Mouse (Mus musculus) right cerebral cortex, postnatal 25 days (tissue): ENCODE measurements around the gene Stum.

Source experiments
- DNase-seq: peaks from one replicate; pipeline ENCODE4 v3.0.0; 2022

Stum gene

DNA sequence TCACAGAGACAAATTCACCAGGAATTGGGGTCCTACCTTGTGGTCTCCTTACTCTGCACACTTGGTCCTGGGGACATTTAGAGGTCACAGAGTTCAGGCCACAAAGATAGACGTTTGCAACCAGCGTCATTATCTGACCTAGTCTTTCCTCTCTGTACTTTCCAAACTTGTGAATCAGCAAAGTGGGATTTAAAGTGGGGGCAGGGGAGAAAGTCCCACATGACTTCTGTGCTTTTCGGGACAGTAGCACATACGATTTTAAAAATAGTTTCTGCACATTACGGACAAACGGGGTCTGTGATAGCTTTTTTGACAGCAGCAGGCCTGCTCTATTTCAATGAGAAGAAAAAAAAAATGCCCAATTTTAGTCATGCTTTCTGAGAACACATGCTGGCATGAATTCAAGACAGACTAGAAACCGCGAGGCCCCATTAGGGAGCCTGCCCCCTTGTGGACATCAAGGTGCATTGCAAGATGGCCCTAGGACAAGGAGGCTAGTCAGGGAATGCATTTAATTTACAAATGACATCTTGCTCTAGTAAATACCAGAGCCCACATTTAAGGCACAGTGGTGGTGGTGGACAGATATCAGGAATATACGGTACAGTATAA, 55.1 kb downstream of the Stum start:
- DNase-seq, result peak; percentile 35

DNA sequence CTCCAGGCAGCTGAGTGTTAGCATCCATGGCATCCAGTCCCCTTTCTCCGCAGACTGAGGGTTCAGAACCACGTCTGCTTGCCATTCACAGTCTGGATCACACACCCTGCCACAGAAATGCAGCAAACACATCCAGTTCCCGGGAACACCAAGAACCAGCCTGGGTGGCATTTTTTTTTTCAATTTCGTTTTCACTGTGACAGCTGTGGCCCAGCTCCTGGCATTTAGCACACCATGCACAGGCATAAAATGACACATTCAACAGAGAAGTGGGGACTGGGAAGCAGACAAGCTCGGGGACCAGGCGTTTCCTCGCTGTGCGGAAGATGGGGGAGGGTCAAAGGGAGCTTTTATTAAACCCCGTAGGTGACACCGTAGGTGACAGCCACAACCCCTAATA, 55.6 kb downstream of the Stum start:
- DNase-seq, result peak; percentile 47

DNA sequence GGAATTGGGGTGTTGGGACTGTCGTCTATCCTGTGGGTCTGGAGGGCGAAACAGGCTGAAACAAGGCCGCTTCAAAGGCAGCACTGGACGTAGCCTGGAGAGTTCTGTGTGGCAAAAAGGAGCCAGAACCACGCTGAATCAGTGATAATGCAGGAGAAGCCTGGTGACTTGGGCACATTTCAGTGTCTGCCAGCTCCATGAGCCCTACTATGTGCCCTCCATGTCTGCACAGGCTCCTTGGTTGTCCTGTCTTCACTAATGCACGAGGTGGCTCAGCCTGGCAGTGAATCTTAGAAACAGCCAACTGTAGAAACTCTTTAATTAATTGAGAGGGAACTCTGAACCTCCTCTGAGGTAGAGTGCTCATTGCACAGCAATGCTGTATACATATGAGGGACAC, 56.9 kb downstream of the Stum start:
- no peak for DNase-seq

DNA sequence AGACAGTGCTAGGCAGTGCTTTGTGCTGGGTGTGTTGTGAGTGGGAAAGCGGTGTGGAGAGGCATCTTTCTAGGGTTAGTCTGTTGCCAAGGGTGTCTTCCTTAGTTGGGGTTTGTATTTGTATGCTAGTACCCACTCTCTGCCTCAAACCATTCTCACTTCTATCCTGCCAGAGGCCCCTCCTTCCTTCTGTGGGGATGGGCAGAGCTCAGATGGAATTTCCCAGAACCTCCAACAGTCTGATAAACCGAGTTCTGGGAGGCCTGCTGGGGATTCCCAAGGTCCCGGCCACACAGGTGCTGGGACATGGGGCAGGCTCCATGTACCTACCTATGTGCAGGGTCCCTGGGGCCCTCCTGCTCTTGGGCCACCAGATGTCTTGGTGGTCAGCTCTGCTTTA, 59.4 kb downstream of the Stum start:
- no peak for DNase-seq

DNA sequence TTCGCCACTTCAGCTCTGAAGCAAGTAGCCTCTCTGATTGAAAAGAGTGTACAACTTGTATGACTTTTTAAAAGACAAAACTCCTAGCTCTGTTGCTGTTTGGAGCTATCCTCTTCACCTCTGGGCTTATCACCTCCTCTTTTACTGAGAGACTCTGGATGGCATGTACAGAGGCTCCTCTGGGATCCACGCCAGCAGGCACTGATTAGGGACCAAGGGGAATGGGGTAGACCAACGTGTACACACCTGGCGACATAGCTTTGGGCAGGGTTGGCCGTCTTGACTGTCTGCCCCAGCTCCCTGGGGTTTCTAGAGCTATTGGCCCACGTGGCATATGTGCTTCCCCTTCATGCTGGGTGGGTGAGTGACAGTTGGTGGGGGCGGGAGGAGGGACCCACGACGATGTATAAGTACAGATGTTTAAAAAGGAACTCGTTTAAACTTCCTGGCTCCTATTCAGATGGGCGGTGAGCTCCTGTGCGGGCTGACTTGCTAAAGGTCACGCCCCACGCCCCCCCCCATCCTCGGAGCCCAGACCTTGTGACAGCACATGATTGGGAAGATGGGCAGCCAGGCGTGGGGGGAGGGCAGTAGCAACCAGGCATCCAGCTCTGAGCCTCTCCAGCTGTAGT, 60.2 kb downstream of the Stum start:
- DNase-seq, result no peak

DNA sequence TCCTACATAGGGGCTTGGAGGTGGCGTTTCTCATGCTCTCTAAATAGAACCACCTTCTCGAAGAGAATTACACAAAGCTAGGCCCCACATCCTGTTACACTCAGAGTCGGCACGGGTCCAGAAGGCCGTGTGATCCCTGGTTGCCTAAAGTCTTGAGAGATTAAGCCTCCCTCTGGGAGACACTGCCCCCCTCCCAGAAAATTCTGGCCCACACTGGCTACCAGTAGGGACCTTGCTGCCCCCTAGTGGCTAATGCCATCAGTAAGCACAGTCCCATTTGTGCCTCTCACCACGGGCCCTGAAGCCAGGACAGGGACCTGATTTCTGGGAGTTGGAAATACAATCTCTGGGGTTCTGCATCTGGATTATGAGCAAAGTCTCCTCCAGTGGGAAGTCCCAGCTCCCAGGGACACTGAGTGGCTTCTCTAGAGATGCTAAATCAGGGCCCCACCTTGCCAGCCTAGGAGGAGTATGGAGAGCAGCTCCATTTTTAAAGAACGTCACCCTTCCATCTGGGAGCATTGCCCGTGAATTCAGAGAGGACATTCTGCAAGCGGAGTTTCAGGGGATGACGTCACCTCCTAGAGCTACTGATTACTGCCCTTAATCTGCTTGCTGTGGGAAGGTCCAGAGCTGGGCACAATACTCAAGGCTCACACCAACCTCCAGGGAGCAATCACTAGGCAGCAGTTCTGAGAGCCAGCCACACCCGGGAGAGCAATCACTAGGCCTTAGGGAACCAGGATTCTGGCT, 61.1 kb downstream of the Stum start:
- DNase-seq, result peak; percentile 65

DNA sequence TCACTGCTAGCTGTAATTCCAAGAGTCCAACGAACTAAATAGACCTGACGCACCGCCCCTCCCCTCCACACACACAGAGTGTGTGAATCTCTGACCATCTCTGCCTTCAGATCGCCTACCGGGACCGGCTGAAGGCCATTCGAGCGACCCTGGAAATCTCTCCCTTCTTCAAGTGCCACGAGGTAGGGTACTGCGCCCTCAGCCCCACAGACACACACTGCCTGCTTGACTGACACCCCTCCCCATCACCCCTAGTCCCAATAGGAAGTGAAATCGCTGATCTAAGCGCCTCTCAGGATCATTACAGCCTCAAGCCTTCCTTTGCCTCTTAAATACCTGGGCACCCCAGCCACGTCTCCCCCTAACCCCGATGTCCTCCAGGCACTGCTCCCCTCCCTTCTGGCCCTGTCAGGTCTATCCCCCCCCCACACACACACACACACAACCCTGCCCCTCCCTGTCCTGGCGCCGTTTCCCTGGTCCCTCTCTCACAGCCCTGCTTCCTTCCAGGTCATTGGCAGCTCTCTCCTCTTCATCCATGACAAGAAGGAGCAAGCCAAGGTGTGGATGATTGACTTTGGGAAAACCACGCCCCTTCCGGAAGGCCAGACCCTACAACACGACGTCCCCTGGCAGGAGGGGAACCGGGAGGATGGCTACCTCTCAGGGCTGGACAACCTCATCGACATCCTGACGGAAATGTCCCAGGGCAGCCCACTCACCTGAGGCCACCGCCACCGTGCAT, 62.0 kb downstream of the Stum start:
- DNase-seq, result no peak

DNA sequence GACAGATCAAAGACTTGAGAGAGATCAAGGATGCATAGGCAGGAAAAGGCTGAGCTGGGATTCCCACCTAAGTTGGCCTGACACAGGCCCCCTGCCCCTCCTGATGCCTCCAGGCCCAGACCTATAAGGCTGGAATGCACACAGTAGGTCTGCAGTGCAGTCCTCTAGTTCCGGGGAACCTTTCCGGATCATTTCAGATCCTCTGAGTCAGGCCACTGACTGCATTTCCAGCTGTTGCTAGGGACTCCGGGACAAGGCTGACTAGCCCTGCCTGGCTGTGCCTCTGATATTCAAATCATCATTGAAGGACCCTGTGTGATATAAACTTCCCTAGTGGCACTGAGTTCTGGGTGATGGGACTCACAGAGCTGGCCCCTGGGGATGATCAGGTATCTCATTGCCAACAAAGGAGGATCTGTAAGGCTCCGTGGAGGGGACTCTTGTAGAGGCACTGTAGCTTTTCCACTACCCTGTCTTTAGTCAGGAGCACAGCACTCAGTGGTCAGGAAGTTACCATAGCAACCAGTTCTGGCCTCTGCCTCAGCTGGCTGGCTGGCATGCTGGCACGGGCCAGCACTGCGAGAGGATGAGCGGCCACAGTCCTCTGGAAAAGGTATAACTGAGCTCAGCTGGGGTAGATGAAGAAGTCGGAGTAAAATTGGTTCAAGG, 62.7 kb downstream of the Stum start:
- DNase-seq, result no peak

DNA sequence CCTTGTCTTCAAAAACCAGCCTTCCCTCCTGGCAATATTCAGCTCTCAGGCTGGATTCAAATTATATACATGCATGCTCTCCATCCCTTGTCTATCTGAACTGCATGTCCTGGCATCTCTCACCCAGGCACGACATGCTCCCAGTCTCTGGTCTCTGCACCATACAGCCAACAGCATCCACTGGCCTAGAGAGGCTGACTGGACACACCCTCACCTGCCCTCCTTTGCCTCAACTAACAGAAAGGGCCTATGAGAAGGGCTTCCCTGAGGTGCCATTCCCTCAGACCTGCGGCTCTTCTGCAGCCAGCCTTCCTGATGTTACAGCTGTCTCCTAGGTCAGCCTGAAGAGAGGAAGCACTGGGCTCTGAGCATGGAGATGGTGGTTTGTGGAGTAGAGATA, 64.2 kb downstream of the Stum start:
- no peak for DNase-seq

DNA sequence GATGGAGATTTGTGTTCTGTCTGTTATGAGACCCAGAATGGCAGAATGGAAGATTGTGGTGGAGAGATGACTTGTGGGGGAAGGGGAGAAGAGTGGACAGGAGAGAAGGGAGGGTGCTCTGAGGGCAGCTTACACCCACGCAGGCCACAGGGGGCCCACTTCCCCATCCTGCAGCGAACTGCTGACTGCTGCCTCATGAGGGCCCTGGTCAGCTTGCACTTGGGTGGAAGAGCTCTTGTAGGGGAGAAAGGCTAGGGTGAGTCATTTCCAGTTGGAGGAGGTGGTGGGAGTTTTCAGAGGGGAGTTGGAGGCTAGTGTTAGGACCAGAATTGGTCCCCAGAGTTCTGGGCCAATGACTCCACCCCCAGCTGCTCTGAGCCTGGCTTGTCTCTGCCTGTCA, 66.2 kb downstream of the Stum start:
- no peak for DNase-seq

DNA sequence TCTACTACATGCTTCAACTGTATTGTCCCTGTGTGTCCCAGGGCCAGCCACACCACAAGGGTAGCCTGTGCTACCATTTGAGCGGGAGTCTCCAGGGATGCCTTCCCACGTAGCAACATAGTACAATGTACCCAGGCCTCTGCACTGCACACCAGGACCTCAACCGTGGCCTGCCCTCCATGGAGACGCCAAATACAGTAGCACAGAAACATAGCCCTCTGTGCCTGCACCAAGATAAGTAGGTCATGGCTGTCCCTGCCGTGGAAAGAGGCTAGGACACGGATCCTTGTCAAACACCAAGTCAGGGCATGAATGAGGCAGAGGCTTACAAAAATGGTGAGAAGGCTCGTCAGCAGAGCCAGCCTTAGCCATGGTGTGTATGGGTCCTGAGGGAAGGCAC, 67.5 kb downstream of the Stum start:
- no peak for DNase-seq

DNA sequence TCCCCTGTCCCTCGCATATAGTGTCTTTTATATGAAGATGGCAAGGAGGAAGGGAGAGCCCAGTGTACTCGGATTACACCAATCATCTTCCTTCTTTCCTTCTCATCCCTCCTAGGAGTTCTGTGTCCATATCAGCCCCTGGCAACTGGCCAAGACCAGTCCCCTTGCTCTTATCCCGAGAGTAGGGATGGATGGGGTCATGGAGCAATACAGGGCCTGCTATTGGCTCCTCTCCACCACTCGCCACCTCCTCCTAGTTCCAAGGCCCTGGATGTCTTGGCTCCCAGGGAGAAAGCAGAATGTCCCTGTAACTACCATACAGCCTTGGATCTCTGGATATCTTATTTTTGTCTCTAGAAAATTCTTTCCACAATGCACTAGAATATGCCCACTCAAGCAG, 68.2 kb downstream of the Stum start:
- DNase-seq, result no peak

DNA sequence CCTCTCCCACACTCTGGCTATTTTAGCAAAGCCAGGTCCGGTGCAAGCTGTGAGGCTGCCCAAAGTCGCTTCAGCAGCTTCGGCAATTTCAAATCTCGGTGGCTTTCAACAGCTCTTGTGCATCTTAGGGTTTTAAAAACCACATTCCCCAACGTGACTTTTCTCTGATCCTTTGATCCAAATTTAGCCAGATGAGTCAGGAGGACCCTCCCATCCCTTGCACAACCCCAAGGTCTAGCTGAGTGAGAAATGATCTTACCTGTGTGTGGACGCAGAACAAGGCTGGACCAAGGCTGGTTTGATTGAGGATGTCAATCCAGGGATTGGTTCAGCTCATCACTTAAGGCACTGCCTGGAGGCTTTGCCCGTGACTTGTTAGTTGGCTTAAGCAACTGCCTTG, 73.0 kb downstream of the Stum start:
- DNase-seq, result no peak

DNA sequence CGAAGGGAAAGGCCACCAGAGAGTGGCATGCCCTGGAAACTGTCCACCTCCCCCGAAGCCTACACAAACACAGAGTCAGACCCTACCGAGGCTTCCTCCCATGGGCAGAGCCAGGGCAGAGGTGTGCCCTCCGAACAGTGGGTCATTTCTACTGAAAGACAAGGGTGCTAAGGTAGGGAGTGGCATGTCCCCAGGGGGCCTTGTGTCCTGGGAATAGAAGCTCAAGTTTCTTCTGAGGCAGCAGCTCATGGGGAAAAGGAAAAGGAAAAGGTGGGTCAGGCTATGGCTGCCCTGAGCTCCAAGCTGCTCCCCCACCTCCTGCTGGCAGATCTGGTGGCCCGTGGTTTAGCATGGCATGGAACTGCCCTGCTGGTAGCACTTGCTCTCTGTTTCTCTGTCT, 73.5 kb downstream of the Stum start:
- DNase-seq, result no peak

DNA sequence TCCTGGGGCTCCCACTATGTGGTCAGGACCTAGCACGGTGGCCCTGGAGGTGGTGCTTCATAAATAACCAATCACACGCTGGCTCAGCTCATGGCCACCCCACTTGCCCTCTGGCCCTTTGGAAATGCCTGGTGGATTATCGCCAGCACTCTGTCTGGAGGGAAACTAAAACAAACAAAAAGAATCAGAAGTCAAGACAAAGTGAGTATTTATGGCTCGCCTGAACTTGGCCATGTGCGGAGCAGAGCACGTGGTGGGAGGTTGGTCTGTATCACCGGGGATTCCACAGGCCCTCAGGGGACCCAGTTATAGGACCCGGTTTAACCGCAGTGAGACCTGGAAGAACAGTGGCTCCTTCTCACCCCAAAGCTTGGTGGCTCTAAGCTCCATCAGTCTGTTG, 74.5 kb downstream of the Stum start:
- DNase-seq, result no peak

DNA sequence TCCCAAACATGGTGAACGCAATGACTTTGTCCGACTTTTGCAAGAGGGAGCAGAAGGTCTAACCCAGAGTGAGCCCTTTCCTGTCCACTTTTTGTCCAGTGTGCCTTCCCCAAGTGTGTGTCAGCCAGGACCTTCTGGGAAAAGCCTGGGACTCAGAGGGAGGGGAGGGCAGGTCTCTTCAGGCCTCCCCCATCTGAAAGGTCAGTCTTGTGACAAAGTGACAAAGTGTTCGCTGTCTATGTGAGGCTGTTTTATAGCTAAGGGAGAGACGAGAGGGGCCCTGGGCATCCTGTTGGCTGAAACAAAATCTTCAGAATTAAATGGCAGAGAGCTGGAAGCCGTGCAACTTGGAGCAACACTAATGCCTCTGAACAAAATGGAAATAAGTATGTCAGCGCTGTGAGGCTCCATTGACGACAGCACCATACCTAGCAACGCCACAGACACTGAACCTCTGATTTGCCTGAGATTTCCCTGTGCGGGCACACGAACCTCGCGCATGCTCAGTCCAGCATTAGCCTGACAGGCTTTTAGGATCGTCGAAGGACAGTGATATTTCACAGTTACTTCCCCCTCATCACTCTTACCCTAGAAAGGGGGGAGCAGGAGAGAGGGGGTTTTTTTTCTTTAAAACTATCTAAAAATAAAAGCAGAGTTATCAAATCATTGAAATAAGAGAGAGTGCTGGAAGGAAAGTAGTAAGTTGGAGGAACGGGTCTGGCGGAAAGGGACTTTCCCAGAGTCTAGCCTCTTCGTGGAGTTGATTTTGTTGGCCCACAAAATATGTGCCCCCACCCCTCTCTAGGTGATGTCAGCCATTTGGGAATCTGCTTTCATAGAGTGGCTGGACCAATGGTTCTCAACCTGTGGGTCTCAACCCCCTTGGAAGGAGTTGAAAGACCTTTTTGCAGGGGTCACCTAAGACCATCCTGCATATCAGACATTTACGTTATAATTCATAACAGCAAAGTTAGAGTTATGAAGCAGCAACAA, 75.3 kb downstream of the Stum start:
- DNase-seq, result no peak

DNA sequence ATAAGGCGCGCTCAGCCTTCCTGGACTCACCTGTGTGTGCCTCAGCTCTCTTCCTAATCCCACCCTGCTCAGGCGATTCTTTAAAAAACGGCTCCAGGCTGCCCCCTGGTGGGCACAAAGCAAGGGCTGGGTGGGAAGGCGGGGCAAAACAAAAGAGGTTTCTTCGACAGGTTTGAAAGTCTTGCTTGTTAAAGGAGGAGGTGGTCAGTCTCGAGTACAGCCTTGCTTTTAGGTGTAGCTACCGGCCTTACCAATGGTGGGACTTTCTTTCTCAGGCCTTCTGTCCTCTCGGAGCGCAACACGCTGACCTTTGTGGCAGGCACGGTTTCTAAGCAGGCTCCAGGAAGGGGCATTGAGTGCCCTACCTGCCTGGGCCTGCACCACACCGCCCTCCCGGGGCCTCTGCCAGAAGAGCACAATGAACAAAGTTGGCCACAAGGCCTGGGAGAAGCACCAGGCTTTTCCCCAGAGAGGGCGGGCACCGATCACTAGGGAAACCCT, 76.1 kb downstream of the Stum start:
- no peak for DNase-seq

DNA sequence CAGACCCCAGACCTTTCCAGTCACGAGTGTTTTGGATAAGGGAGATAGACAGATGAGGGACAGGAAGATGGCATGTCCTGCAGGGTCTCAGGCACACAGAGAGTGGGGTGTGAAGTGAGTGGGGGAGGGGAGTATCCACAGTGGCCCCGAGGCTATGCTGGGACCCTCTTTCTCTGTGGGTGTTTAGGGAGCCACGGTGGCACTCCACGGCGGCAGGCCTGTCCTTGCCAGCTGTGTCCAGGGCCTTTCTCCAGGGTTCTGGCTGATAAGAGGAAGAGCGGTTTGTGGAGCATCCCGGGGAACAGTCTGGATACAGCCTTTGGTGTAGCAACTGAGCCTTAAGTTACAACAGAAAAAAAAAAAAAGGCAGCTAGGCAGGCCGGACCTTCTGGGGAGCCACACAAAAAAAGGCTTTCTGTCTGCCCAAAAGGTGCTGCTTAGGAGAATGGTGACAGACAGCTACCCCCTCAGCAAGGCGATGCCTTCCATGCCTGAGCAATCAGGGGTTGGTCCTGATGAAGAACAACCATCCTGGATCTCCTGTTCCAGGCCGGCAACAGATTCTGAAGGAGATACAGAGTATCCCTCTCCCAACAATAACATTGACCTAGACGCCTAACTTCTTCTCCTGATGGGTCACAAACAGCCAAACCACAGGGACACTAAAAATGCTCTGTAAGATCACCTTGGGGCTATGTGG, 76.8 kb downstream of the Stum start:
- no peak for DNase-seq

DNA sequence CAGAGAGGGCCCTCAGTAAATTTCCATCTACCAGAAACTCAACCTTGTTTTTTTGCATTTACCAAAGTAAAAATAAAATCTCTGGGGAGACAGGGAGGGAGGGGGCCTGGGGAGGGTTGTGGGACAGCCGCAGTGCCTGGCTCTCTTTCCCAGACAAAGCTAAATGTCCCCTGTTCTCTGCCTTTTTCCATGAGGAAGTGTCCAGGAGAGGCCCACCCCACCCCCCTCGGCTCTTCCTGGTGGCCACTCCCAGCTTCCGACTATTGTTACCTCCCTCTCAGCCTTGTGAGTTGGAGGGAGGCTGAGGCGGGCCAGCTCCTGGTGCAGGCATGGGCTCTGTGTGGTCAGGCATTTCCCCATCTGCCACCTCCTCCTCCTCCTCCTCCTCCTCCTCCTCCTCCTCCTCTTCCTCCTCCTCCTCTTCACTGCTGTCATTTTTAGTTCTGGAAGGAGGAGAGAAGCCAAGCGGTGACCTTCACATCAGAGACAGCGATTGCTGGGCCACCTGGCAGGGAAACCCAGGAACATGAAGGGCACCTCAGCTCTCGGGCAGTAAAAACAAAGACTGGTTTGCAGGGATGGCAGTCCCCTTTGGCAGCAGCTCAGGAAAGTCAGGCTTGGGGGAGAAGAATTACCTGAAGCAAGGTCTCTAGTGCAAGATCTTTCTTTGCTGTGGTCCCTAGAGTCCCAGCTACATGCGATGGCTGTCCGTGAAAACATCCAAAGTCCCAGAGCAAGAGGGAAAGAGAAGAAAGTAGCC, 77.5 kb downstream of the Stum start:
- DNase-seq, result no peak

DNA sequence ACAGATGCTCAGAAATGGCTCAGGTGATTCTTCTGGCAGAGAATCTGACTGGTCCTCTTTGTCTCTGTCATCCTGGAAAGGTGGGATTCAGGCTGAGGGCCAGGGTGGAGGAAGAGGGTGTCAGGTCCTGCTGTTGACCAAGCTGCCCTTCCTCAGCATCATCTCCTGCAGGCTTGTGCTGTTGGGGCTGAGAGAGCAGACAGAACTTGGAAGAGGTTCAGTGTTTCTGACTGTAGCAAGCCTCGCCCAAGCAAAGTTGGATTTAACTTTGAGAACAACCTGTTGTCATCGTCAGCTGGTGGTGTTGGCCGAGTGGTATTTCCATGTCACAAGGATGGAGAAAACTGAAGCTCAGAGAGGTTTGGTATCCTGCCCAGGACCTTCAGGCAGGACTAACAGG, 78.6 kb downstream of the Stum start:
- no peak for DNase-seq
